Mouse (Mus musculus) thymus, adult 2 months (tissue): ENCODE measurements around the gene Sowahb. TPM values are rescaled to one million over a fixed set of nuclear protein-coding genes. Genes with fewer than 3 reads are reported as not detected.

ENCODE experiments used
- DNase-seq: peaks from one replicate; pipeline ENCODE4 v3.0.0; 2021
- H3K27ac ChIP-seq: fragments of 200-500 bp; 2 replicates; pipeline ENCODE4 v1.5.1; 2012; ENCODE audit warnings: low read length, control low read depth; ENCODE audit not compliant: control insufficient read depth, insufficient read depth
- H3K27me3 ChIP-seq: fragments of 200-500 bp; 2 replicates; pipeline ENCODE4 v1.6.1; 2012; ENCODE audit warnings: mild to moderate bottlenecking, low read length, moderate library complexity, mixed read lengths; ENCODE audit not compliant: control insufficient read depth, insufficient read depth
- H3K36me3 ChIP-seq: fragments of 200-500 bp; 2 replicates; pipeline ENCODE4 v1.6.1; 2012; ENCODE audit warnings: mild to moderate bottlenecking, low read length, moderate library complexity; ENCODE audit not compliant: control insufficient read depth, insufficient read depth
- H3K4me1 ChIP-seq: fragments of 200-500 bp; replicated peaks from 2 replicates; pipeline ENCODE4 v1.6.1; 2012; ENCODE audit warnings: low read length; ENCODE audit not compliant: control insufficient read depth, insufficient read depth
- H3K4me3 ChIP-seq: fragments of 200-500 bp; 2 replicates; pipeline ENCODE4 v1.5.1; 2012; ENCODE audit warnings: mild to moderate bottlenecking, low read length, control low read depth, moderate library complexity; ENCODE audit not compliant: control insufficient read depth, insufficient read depth
- CTCF ChIP-seq: fragments of 200-500 bp; IDR thresholded peaks from 2 replicates; pipeline ENCODE4 v1.5.1; 2012; ENCODE audit warnings: mild to moderate bottlenecking, control low read depth, low read length, moderate library complexity, borderline replicate concordance; ENCODE audit not compliant: control insufficient read depth, poor library complexity, insufficient read depth; ENCODE audit errors: extremely low read depth
- POLR2A ChIP-seq: fragments of 200-500 bp; IDR thresholded peaks from 2 replicates; pipeline ENCODE4 v1.6.1; 2012; ENCODE audit warnings: mild to moderate bottlenecking, low read length, control low read depth, moderate library complexity; ENCODE audit not compliant: control insufficient read depth, poor library complexity, insufficient read depth; ENCODE audit errors: extremely low read depth
- WGBS: fragments of 180-500 bp; shearing (Covaris S2); methylation state at CpG from one replicate; pipeline ENCODE4 v1.1.7; 2018; 5-methylcytosine and 5-hydroxymethylcytosine counted together
- polyA plus RNA-seq: library from polyadenylated mRNA; depleted of rRNA; stranded (reverse); fragments of >200 nt; gene quantifications from 2 replicates; pipeline ENCODE4 v1.2.3, GENCODE M21; 2012; rRNA removed

Gene Sowahb
- polyA plus RNA-seq, 1 experiment: 0.65 TPM

DNA sequence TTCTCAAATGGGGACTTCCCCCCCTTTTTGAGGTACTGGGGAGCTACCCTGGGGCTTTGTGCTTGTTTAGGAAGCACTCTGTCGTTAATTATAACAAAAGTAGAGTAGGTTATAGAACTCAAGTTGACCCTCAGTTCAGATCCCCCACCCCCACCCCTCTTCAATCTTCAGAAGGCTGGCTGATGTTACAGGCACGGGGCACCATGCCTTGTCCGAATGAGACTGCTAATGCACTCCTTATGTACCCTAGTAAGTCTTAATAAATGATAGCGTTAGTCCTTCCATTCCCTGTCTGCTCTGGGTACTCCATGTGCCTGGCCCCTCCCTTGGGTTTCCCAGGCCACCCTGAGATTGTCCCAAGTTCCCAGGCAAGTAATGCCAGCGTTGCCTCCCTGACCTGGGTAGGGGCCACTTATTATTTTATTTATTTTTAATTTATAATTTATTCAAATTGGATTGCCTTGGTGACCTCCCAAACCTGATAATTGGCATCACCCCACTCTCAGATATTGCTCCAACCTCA, 46.3 kb downstream of the Sowahb start:
- no peak for DNase-seq
- H3K36me3 ChIP-seq: no peaks in the 10 kb centered on the region
- H3K4me3 ChIP-seq: no peak overlapping the region
- no peaks in the 10 kb centered on the region for H3K4me1 ChIP-seq
- 81% methylated on average over 5 of the region's 5 CpGs for WGBS
- no peaks in the 10 kb centered on the region for H3K27me3 ChIP-seq
- no peak overlapping the region for H3K27ac ChIP-seq
- TF ChIP-seq POLR2A (no peak), CTCF (no peak)

DNA sequence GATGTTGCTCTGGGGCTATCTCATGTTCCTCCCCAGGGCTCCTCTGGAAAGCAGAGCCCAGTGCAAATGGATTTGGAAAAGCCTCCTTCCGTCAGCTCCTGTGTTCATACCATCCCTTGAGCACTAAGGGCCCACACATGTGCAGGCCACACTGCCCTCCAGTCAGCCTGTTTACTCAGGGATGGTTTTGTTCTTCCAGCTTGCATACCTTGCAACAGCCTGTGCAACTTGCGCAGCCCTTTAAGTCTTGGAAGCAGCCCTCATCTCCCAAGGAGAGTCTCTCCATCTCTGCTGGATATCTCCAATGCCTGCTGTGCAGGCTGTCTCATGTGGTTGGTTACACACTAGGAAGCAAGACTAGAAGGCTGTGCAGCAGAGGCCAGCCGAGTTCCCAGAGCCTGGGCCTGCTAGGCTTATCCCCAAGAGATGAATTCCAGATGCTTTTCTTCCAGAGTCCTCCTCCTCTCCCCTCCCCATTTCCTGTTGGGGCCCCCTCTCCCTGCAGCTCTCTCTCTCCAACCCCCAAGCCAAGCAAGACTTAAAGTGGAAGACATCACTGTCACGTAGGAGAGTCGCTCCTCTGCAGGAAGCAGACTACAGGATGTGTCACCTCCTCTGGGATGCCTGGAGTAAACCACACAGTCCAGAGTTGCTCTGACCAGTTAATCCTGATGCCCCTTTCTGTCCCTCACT, 47.2 kb downstream of the Sowahb start:
- Histone ChIP-seq H3K4me1 (no peaks in the 10 kb centered on the region), H3K4me3 (no peak overlapping the region), H3K27me3 (no peaks in the 10 kb centered on the region), H3K27ac (no peak overlapping the region), H3K36me3 (no peaks in the 10 kb centered on the region)
- no peak for DNase-seq
- 88% methylated on average over 5 of the region's 5 CpGs for WGBS
- TF ChIP-seq POLR2A: no peak
- no peak for TF ChIP-seq CTCF

DNA sequence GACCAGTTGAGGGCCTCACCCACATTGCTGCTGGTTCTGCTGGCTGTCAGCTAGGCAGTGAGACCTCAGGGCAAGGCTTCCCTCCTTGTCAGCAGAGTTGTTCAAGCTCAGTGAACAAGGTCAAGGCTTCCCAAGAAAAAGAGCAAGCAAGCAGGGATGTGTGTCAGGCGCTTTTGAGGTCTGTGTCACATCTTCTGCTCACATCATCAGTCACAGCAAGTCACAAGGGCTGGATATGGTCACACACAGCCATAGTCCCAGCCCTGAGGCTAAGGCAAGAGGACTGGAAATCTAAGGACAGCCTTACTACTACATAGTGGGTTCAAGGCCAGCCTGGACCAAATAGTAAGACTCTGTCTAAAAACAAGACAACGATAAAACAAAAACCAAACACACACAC, 50.0 kb downstream of the Sowahb start:
- WGBS: 89% methylated on average over 2 of the region's 2 CpGs
- H3K36me3 ChIP-seq: no peaks in the 10 kb centered on the region
- no peak overlapping the region for H3K4me3 ChIP-seq
- DNase-seq: no peak
- H3K27me3 ChIP-seq: no peaks in the 10 kb centered on the region
- H3K27ac ChIP-seq: no peak overlapping the region
- H3K4me1 ChIP-seq: no peaks in the 10 kb centered on the region
- TF ChIP-seq POLR2A: no peak
- no peak for TF ChIP-seq CTCF

DNA sequence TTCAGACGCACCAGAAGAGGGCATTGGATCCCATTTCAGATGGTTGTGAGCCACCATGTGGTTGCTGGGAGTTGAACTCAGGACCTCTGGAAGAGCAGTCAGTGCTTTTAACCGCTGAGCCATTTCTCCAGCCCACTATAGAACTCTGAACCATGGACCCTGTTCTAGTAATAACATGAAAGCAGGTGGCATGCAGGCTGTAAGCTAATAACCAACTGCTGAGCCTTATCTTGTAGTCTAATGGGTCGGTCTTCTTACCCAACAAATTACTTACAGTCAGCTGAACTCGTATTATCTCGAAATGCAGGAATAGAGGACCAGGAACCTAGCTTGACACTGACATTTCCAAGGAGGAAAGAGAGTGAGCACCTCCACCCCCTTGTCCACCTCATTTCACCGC, 50.5 kb downstream of the Sowahb start:
- no peaks in the 10 kb centered on the region for H3K36me3 ChIP-seq
- H3K4me3 ChIP-seq: no peak overlapping the region
- 97% methylated on average over 6 of the region's 6 CpGs for WGBS
- no peak for TF ChIP-seq POLR2A
- no peak for TF ChIP-seq CTCF
- H3K27ac ChIP-seq: no peak overlapping the region
- no peaks in the 10 kb centered on the region for H3K4me1 ChIP-seq
- no peak for DNase-seq
- H3K27me3 ChIP-seq: no peaks in the 10 kb centered on the region

DNA sequence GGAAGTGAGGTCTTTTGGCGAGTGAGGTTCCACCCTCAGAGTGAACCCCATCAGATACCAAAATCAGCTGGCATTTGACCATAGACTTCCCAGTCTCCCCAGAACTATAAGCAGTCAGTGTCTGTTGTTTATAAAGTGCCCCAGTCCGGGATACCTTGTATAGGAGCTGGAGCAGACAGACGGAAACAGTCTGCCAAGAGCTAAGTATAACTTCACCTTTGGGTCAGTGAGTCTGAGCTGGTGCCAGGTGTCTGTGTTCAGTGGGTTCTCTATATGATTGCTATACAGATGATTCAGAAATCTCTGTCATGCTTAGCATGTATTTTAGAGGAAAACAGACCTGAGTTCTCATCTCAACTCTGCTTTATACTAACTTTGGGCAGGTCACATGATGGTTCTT, 52.7 kb downstream of the Sowahb start:
- H3K27me3 ChIP-seq: no peaks in the 10 kb centered on the region
- DNase-seq: no peak
- TF ChIP-seq POLR2A: no peak
- no peak for TF ChIP-seq CTCF
- no peak overlapping the region for H3K27ac ChIP-seq
- H3K4me3 ChIP-seq: no peak overlapping the region
- no peaks in the 10 kb centered on the region for H3K36me3 ChIP-seq
- H3K4me1 ChIP-seq: no peaks in the 10 kb centered on the region
- 56% methylated on average over 3 of the region's 3 CpGs for WGBS

Other genes with a start within 250 kb of the Sowahb start
- gene Sept11, start 48.4 kb upstream of the Sowahb start, polyA plus RNA-seq: 39.0 and 48.9 TPM in 2 replicates
- 121 and 155 TPM in 2 replicates for gene Ccni, start 161.5 kb upstream of the Sowahb start, polyA plus RNA-seq
- gene 2010109A12Rik, start 161.5 kb upstream of the Sowahb start, polyA plus RNA-seq: 0.20 and 0.34 TPM in 2 replicates
- gene Ccng2, start 222.2 kb upstream of the Sowahb start, polyA plus RNA-seq: 78.4 and 142 TPM in 2 replicates